Mouse (Mus musculus) liver, embryonic 16.5 days (tissue): ENCODE measurements around the gene Lgmn. TPM values are rescaled to one million over a fixed set of nuclear protein-coding genes. Genes with fewer than 3 reads are reported as not detected.

Experiments used
- ATAC-seq: fragments of 200-750 bp; cut with Nextera tagmentation; 2 replicates; pipeline ENCODE4 v1.8.0; 2017; ENCODE audit warnings: low read depth, mild to moderate bottlenecking, moderate number of reproducible peaks, moderate library complexity
- H3K27ac ChIP-seq: fragments of 300-500 bp; sonication (generic); 2 replicates; pipeline ENCODE4 v1.5.1; 2014; ENCODE audit warnings: mild to moderate bottlenecking, low read length
- H3K27me3 ChIP-seq: fragments of 300-500 bp; sonication (generic); 2 replicates; pipeline ENCODE4 v1.6.1; 2014; ENCODE audit warnings: low read depth, low read length, mixed read lengths; ENCODE audit not compliant: control insufficient read depth, insufficient read depth
- H3K36me3 ChIP-seq: fragments of 300-500 bp; sonication (generic); 2 replicates; pipeline ENCODE4 v1.6.1; 2014; ENCODE audit warnings: mild to moderate bottlenecking; ENCODE audit not compliant: control insufficient read depth, insufficient read depth
- H3K4me1 ChIP-seq: fragments of 300-500 bp; sonication (generic); 2 replicates; pipeline ENCODE4 v1.6.1; 2014; ENCODE audit warnings: low read depth, low read length, mixed read lengths; ENCODE audit not compliant: control insufficient read depth
- H3K4me2 ChIP-seq: fragments of 300-500 bp; sonication (generic); 2 replicates; pipeline ENCODE4 v1.6.1; 2014; ENCODE audit warnings: low read depth, low read length, mixed read lengths
- H3K4me3 ChIP-seq: fragments of 300-500 bp; sonication (generic); 2 replicates; pipeline ENCODE4 v1.5.1; 2014; ENCODE audit warnings: low read depth, mild to moderate bottlenecking, low read length
- H3K9ac ChIP-seq: fragments of 300-500 bp; sonication (generic); 2 replicates; pipeline ENCODE4 v1.6.1; 2014; ENCODE audit warnings: low read depth, low read length
- H3K9me3 ChIP-seq: fragments of 300-500 bp; sonication (generic); replicated peaks from 2 replicates; pipeline ENCODE4 v1.6.1; 2016; ENCODE audit warnings: low read length; ENCODE audit not compliant: control insufficient read depth
- WGBS: fragments of 180-500 bp; shearing (Covaris S2); extraction: QIAGEN DNeasy Blood & Tissue Kit; methylation state at CpG from one replicate; pipeline ENCODE4 v1.1.7; 2014; ENCODE audit not compliant: insufficient replicate concordance; 5-methylcytosine and 5-hydroxymethylcytosine counted together
- polyA plus RNA-seq: library from polyadenylated mRNA; unstranded; fragments of >200 nt; fragmentation: Nextera tagmentation; extraction: Ambion mirVana; gene quantifications from 2 replicates; pipeline ENCODE4 v1.2.1, GENCODE M21; 2015

Gene Lgmn
- polyA plus RNA-seq, 1 experiment from 2014 or later: 85.1 TPM

DNA sequence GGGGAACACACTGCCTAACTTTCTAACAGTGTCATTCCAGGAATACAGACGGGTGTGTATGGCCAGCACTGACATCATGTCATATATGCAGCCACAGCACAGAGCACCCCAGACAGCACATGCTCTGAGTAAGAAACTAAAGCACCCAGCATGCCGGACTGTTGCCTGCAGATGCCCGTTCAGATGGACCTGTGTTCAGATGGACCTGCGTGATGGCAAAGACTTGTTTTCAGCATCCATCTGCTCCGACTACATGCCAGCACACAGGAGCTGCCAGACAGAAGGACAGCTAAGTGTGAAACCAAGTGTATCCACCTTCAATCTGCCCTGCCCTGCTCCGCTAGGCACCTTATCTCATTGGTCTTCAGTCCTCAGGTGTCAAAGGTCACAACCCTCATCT, 24.9 kb downstream of the Lgmn start:
- no peak for ATAC-seq
- Histone ChIP-seq H3K9me3 (no peaks in the 10 kb centered on the region), H3K4me1 (no peaks in the 10 kb centered on the region), H3K9ac (no peak overlapping the region), H3K4me2 (no peak overlapping the region), H3K4me3 (no peak overlapping the region), H3K27ac (no peak overlapping the region), H3K36me3 (no peaks in the 10 kb centered on the region), H3K27me3 (no peaks in the 10 kb centered on the region)
- WGBS: 68% methylated on average over 6 of the region's 6 CpGs

GRCm38 (mm10) chr12:102413171-102413570, 26.4 kb downstream of the Lgmn start:
- H3K9me3 ChIP-seq: no peaks in the 10 kb centered on the region
- no peak overlapping the region for H3K4me2 ChIP-seq

GRCm38 (mm10) chr12:102398588-102398987, 41.0 kb downstream of the Lgmn start:
- Histone ChIP-seq H3K27ac (no peak overlapping the region), H3K4me2 (no peak overlapping the region), H3K27me3 (no peaks in the 10 kb centered on the region), H3K4me3 (no peak overlapping the region), H3K4me1 (no peaks in the 10 kb centered on the region), H3K9ac (no peak overlapping the region), H3K36me3 (no peaks in the 10 kb centered on the region), H3K9me3 (no peaks in the 10 kb centered on the region)
- 76% methylated on average over 4 of the region's 4 CpGs for WGBS
- no peak for ATAC-seq

More at GRCm38 (mm10) chr12:102413171-102413570, 26.4 kb downstream of the Lgmn start:
- Histone ChIP-seq H3K27ac (no peak overlapping the region), H3K4me1 (no peaks in the 10 kb centered on the region), H3K36me3 (no peaks in the 10 kb centered on the region), H3K4me3 (no peak overlapping the region), H3K27me3 (no peaks in the 10 kb centered on the region), H3K9ac (no peak overlapping the region)
- WGBS: 77% methylated on average over 13 of the region's 13 CpGs
- no peak for ATAC-seq

DNA sequence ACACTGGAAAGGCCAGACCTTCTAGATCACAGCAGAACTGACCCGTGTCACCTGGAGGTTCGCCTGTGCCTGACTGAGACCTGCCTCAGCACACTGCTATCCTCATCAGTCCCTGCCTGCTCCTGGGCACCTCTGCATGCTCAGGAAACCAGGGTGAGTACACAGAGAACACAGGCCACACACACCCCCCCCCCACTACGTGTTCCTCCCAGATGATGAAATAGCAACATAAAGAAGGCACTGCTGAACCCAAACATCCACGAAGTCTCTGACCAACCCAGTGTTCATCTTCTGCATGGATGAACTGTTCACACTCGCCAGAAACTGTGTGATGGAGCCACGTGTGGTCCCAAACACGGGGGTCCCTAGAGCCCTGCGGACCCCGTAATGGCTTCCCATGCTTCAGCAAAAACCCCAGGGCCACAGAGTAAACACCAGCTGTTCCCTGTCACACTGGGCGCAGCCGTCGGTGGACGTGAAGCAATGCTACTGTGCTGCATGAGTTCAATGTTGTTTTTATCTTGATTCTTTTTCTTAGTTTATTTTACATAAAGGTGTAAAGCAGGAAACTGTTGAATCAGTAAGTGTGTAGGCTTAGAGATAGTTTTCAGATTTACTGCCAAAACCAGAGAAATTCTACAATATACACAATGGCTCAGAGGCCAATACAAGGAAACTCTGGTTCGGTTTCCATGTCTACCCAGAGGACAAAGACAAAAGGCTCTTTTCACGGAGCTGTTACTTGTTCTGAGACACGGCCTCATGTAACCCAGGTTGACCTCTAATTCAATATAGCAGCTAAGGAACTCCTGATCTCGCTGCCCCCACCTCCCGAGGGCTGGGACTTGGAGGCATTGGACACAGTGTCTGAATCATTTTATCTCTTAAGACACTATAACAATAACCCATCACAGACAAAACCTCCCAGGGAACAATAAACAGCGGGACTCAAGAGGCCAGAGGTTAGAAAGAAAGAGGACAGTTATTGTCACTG, 43.3 kb downstream of the Lgmn start:
- no peaks in the 10 kb centered on the region for H3K4me1 ChIP-seq
- H3K27ac ChIP-seq: no peak overlapping the region
- no peaks in the 10 kb centered on the region for H3K27me3 ChIP-seq
- no peak overlapping the region for H3K4me3 ChIP-seq
- no peak for ATAC-seq
- H3K36me3 ChIP-seq: no peaks in the 10 kb centered on the region
- H3K9me3 ChIP-seq: no peaks in the 10 kb centered on the region
- H3K4me2 ChIP-seq: no peak overlapping the region
- H3K9ac ChIP-seq: no peak overlapping the region
- WGBS: 56% methylated on average over 19 of the region's 19 CpGs

DNA sequence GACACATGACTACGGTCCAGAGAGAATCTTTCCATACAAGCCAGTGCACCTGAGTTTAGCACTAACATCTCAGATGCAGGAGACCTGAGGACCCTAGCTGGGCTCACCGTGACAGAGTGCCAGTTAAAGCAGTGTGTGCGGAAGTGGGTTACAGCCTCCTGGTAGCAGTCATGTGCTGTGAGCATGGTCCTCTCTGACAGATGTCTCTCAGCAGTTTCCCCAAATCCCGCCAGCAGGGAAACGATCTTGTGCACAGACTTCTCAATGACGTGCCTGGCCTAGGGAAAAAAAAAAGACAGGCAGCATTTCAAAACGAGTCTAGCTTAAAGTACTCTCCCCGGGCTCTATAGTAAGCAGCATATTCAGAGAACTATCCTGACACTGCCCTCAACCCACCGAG, 44.1 kb downstream of the Lgmn start:
- H3K9me3 ChIP-seq: no peaks in the 10 kb centered on the region
- H3K27ac ChIP-seq: no peak overlapping the region
- no peaks in the 10 kb centered on the region for H3K36me3 ChIP-seq
- no peak overlapping the region for H3K4me2 ChIP-seq
- 62% methylated on average over 9 of the region's 9 CpGs for WGBS
- no peak overlapping the region for H3K9ac ChIP-seq
- no peaks in the 10 kb centered on the region for H3K4me1 ChIP-seq
- H3K4me3 ChIP-seq: no peak overlapping the region
- H3K27me3 ChIP-seq: no peaks in the 10 kb centered on the region
- ATAC-seq: no peak

DNA sequence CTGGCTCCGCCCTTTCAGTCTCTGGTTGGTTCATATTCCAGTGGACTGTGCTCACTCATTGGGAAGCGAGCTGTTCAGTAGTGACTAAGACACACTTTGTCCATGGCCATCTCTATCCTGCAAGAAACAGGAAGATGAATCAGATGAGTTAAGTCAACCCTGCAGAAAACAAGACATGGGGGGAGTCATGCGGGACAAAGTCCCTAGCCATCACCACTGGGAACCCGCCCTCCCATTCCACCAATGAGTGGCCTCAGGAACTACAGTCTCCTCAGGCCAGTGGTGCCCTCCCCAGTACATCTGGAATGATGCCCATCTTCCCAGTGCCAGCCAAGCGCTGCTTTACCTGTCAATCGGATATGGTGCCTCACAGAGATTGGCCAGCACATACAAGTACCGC, 45.1 kb downstream of the Lgmn start:
- Histone ChIP-seq H3K36me3 (no peaks in the 10 kb centered on the region; the same call in 1 of the 2 replicates), H3K9me3 (no peaks in the 10 kb centered on the region), H3K4me1 (no peaks in the 10 kb centered on the region), H3K4me3 (no peak overlapping the region), H3K9ac (no peak overlapping the region), H3K27me3 (no peaks in the 10 kb centered on the region), H3K27ac (no peak overlapping the region), H3K4me2 (no peak overlapping the region)
- WGBS: 69% methylated on average over 7 of the region's 7 CpGs
- no peak for ATAC-seq

GRCm38 (mm10) chr12:102391982-102392381, 47.6 kb downstream of the Lgmn start:
- no peak for ATAC-seq
- WGBS: 58% methylated on average over 4 of the region's 4 CpGs
- no peaks in the 10 kb centered on the region for H3K9me3 ChIP-seq

GRCm38 (mm10) chr12:102391109-102391508, 48.5 kb downstream of the Lgmn start:
- WGBS: 57% methylated on average over 2 of the region's 2 CpGs
- ATAC-seq: no peak
- no peak overlapping the region for H3K27ac ChIP-seq
- H3K4me1 ChIP-seq: no peaks in the 10 kb centered on the region
- H3K36me3 ChIP-seq: peaks cover 3% of the 10 kb centered on the region
- no peak overlapping the region for H3K9ac ChIP-seq
- H3K4me3 ChIP-seq: no peak overlapping the region
- H3K27me3 ChIP-seq: no peaks in the 10 kb centered on the region
- H3K9me3 ChIP-seq: no peaks in the 10 kb centered on the region
- H3K4me2 ChIP-seq: no peak overlapping the region

More at GRCm38 (mm10) chr12:102391982-102392381, 47.6 kb downstream of the Lgmn start:
- H3K36me3 ChIP-seq: peaks cover 3% of the 10 kb centered on the region
- H3K4me3 ChIP-seq: no peak overlapping the region
- no peaks in the 10 kb centered on the region for H3K27me3 ChIP-seq
- H3K9ac ChIP-seq: no peak overlapping the region
- H3K27ac ChIP-seq: no peak overlapping the region
- H3K4me2 ChIP-seq: no peak overlapping the region
- no peaks in the 10 kb centered on the region for H3K4me1 ChIP-seq

DNA sequence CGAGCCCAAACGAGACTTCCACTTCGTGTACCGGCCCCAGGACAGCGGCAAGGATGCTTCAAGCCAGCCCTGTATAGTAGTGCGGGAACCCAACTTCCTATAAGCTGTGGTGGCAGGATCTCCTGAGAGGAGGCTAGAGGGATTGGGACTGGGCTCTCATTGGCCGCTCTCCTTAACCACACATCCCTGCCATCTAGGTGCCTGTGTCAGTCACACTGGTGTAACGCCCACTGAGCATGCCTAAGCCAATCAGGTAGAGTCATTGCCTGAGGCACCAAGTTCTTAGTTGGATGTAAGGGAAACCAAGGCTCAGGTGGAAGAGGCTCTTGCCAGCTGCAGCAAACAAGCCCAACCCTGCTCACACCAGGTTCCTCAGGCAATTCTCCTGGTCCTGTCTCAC, 49.6 kb downstream of the Lgmn start:
- Histone ChIP-seq H3K36me3 (peaks cover 3% of the 10 kb centered on the region), H3K4me2 (no peak overlapping the region), H3K4me3 (no peak overlapping the region), H3K9me3 (no peaks in the 10 kb centered on the region), H3K27me3 (no peaks in the 10 kb centered on the region), H3K27ac (no peak overlapping the region), H3K9ac (no peak overlapping the region), H3K4me1 (no peaks in the 10 kb centered on the region)
- no peak for ATAC-seq
- WGBS: 72% methylated on average over 8 of the region's 8 CpGs
